Comparison of ENCODE assay signal across 8 mouse cellular contexts in genomic region chr6:84020002-84020401, GRCm38 (mm10). TPM values are rescaled to one million over a fixed set of nuclear protein-coding genes. Genes with fewer than 3 reads are reported as not detected.
DNase-seq lines count a peak whose midpoint lies in the region; ATAC-seq lines count a peak whose summit lies in the region.

No protein-coding gene starts in this region.

- no peak for ATAC-seq in embryonic facial prominence, embryonic 14.5 days (ENCODE audit: low read depth)
- ATAC-seq in intestine, embryonic 15.5 days: no peak
- no peak for ATAC-seq in liver, embryonic 13.5 days (ENCODE audit: low read depth)

- peak overlapping the region; percentile 39; the same call in 1 of the 2 replicates for H3K4me3 ChIP-seq in embryonic facial prominence, embryonic 14.5 days (ENCODE audit: low read depth, low read length)
- H3K4me3 ChIP-seq in intestine, embryonic 15.5 days (replicated peaks): peak overlapping the region; percentile 32
- H3K4me3 ChIP-seq in liver, embryonic 13.5 days (replicated peaks): peak overlapping the region; percentile 37; the same call in 1 of the 2 replicates

- peak; percentile 32 for DNase-seq in kidney, adult 11 months
- DNase-seq in kidney, adult 18-20 months: no peak
- DNase-seq in embryonic facial prominence, embryonic 14.5 days (ENCODE audit: low spot score): no peak
- DNase-seq in liver, embryonic 13.5 days: no peak
- no peak for DNase-seq in right cerebral cortex, adult 2 months (ENCODE audit: low spot score in 2 of 2)
- no peak for DNase-seq in thymus, postnatal 36 days
- no peak for DNase-seq in cerebellum, postnatal 10 days

- no peaks in the 10 kb centered on the region for H3K36me3 ChIP-seq in embryonic facial prominence, embryonic 14.5 days (ENCODE audit: control insufficient read depth, insufficient read depth, low read length)
- H3K36me3 ChIP-seq in intestine, embryonic 15.5 days: no peaks in the 10 kb centered on the region
- H3K36me3 ChIP-seq in liver, embryonic 13.5 days: no peaks in the 10 kb centered on the region

- peak overlapping the region; percentile 63; the same call in 1 of the 2 replicates for H3K4me2 ChIP-seq in embryonic facial prominence, embryonic 14.5 days (ENCODE audit: low read depth, low read length)
- peak overlapping the region; percentile 68 for H3K4me2 ChIP-seq in intestine, embryonic 15.5 days (replicated peaks)
- H3K4me2 ChIP-seq in liver, embryonic 13.5 days: no peak overlapping the region

- peaks cover 4% of the 10 kb centered on the region; the same call in 1 of the 2 replicates for H3K4me1 ChIP-seq in embryonic facial prominence, embryonic 14.5 days (ENCODE audit: control insufficient read depth, insufficient read depth, low read length)
- H3K4me1 ChIP-seq in intestine, embryonic 15.5 days (replicated peaks): peaks cover 7% of the 10 kb centered on the region; the same call in 1 of the 2 replicates
- H3K4me1 ChIP-seq in liver, embryonic 13.5 days (replicated peaks): no peaks in the 10 kb centered on the region

- 75% methylated on average over 4 of the region's 4 CpGs for WGBS in embryonic facial prominence, embryonic 14.5 days
- WGBS in intestine, embryonic 15.5 days: 74% methylated on average over 4 of the region's 4 CpGs
- 22% methylated on average over 4 of the region's 4 CpGs for whole genome bisulfite sequencing in liver, embryonic 13.5 days (ENCODE audit: insufficient replicate concordance)

- no peak overlapping the region for H3K9ac ChIP-seq in embryonic facial prominence, embryonic 14.5 days (ENCODE audit: low read depth, low read length)
- no peak overlapping the region for H3K9ac ChIP-seq in intestine, embryonic 15.5 days
- no peak overlapping the region for H3K9ac ChIP-seq in liver, embryonic 13.5 days

- H3K27ac ChIP-seq in embryonic facial prominence, embryonic 14.5 days (replicated peaks; ENCODE audit: low read depth, low read length): no peak overlapping the region
- no peak overlapping the region for H3K27ac ChIP-seq in intestine, embryonic 15.5 days
- 0 out of 2 replicates have a peak overlapping the region, but pooled peaks have one; percentile 5 for H3K27ac ChIP-seq in liver, embryonic 13.5 days

- H3K27me3 ChIP-seq in embryonic facial prominence, embryonic 14.5 days (replicated peaks; ENCODE audit: control insufficient read depth, insufficient read depth, low read length): peaks cover 14% of the 10 kb centered on the region
- H3K27me3 ChIP-seq in intestine, embryonic 15.5 days (replicated peaks): no peaks in the 10 kb centered on the region
- peaks cover 35% of the 10 kb centered on the region for H3K27me3 ChIP-seq in liver, embryonic 13.5 days

- no peaks in the 10 kb centered on the region for H3K9me3 ChIP-seq in embryonic facial prominence, embryonic 14.5 days (ENCODE audit: control insufficient read depth, low read length)
- no peaks in the 10 kb centered on the region for H3K9me3 ChIP-seq in intestine, embryonic 15.5 days
- H3K9me3 ChIP-seq in liver, embryonic 13.5 days (replicated peaks): no peaks in the 10 kb centered on the region

RNA-seq across cellular contexts. Expression of gene Dysf, which starts 11.6 kb away (rescaled TPM):
- 14.3 and 17.0 TPM in 2 replicates for polyA plus RNA-seq in embryonic facial prominence, embryonic 14.5 days (2014; fragmentation: Nextera tagmentation; extraction: Ambion mirVana)
- 7.0 and 8.6 TPM in 2 replicates for polyA plus RNA-seq in intestine, embryonic 15.5 days (2015; fragmentation: Nextera tagmentation; extraction: Ambion mirVana)
- 1.0 and 1.9 TPM in 2 replicates for polyA plus RNA-seq in liver, embryonic 13.5 days (2015; fragmentation: Nextera tagmentation; extraction: Ambion mirVana)
